Mouse (Mus musculus) c-Kit-positive CD71-positive TER-119-positive erythroid progenitor cells, embryonic 14.5 days (primary cell): ENCODE results near the gene Cyp2c69.
"Not testable (repeated sequence)": the region's sequence is repeated elsewhere in the genome, so short reads cannot be mapped to it uniquely, and the experiment has no call there.

Experiments
- DNase-seq: peaks from one replicate; pipeline ENCODE4 v3.0.0-alpha.2; 2013; ENCODE audit warnings: low spot score

Cyp2c69 gene

GRCm38 (mm10) chr19:39886699-39887098, at the start of gene Cyp2c69:
Gene Cyp2c69, minus strand, starts transcription at chr19:39886799.
- DNase-seq: not testable (repeated sequence)

GRCm38 (mm10) chr19:39935396-39935795, 48.8 kb upstream of the Cyp2c69 start:
- no peak for DNase-seq

- no peak for DNase-seq
Measured at GRCm38 (mm10) chr19:39930032-39930431, 43.4 kb upstream of the Cyp2c69 start.

GRCm38 (mm10) chr19:39901656-39902055, 15.1 kb upstream of the Cyp2c69 start:
- no peak for DNase-seq

GRCm38 (mm10) chr19:39890079-39890478, 3.5 kb upstream of the Cyp2c69 start:
- not testable (repeated sequence) for DNase-seq

- DNase-seq: no peak
Measured at GRCm38 (mm10) chr19:39866133-39866532, 20.5 kb downstream of the Cyp2c69 start.

- DNase-seq: not testable (repeated sequence)
Measured at GRCm38 (mm10) chr19:39820931-39821330, 65.7 kb downstream of the Cyp2c69 start.

- not testable (repeated sequence) for DNase-seq
Measured at GRCm38 (mm10) chr19:39816400-39816799, 70.2 kb downstream of the Cyp2c69 start.

GRCm38 (mm10) chr19:39815991-39816390, 70.6 kb downstream of the Cyp2c69 start:
- DNase-seq: not testable (repeated sequence)

- not testable (repeated sequence) for DNase-seq
Measured at GRCm38 (mm10) chr19:39812714-39813113, 73.9 kb downstream of the Cyp2c69 start, which contains the start of gene Cyp2c40. Gene Cyp2c40, minus strand, starts transcription at chr19:39812814.
